Mouse (Mus musculus) forebrain, embryonic 10.5 days (tissue): ENCODE data around the gene Adgrb3. TPM values are rescaled to one million over a fixed set of nuclear protein-coding genes. Genes with fewer than 3 reads are reported as not detected.
"Not testable (repeated sequence)": the region's sequence is repeated elsewhere in the genome, so short reads cannot be mapped to it uniquely, and the experiment has no call there.

Experiments used
- DNase-seq: peaks from one replicate; pipeline ENCODE4 v3.0.0-alpha.2; 2017; ENCODE audit warnings: low spot score; ENCODE audit errors: extremely low spot score
- H3K27ac ChIP-seq: fragments of 300-500 bp; sonication (generic); 2 replicates; pipeline ENCODE4 v1.5.1; 2016; ENCODE audit warnings: mild to moderate bottlenecking
- H3K27me3 ChIP-seq: fragments of 300-500 bp; sonication (generic); 2 replicates; pipeline ENCODE4 v1.6.1; 2016; ENCODE audit warnings: mild to moderate bottlenecking; ENCODE audit not compliant: poor library complexity, severe bottlenecking
- H3K36me3 ChIP-seq: fragments of 300-500 bp; sonication (generic); replicated peaks from 2 replicates; pipeline ENCODE4 v1.6.1; 2016; ENCODE audit warnings: mild to moderate bottlenecking, moderate library complexity
- H3K4me1 ChIP-seq: fragments of 300-500 bp; sonication (generic); 2 replicates; pipeline ENCODE4 v1.6.1; 2016
- H3K4me3 ChIP-seq: fragments of 300-500 bp; sonication (generic); 2 replicates; pipeline ENCODE4 v1.5.1; 2016; ENCODE audit warnings: mild to moderate bottlenecking, moderate library complexity
- H3K9me3 ChIP-seq: fragments of 300-500 bp; sonication (generic); 2 replicates; pipeline ENCODE4 v1.6.1; 2016; ENCODE audit warnings: mild to moderate bottlenecking, moderate library complexity
- WGBS: fragments of 180-500 bp; shearing (Covaris S2); methylation state at CpG from one replicate; pipeline ENCODE4 v1.1.7; 2016; 5-methylcytosine and 5-hydroxymethylcytosine counted together
- polyA plus RNA-seq: library from polyadenylated mRNA; unstranded; fragments of >200 nt; fragmentation: Nextera tagmentation; extraction: Ambion mirVana; gene quantifications from 2 replicates; pipeline ENCODE4 v1.2.1, GENCODE M21; 2016

Gene Adgrb3
- polyA plus RNA-seq, 1 experiment from 2014 or later = 3.4 TPM

- no peaks in the 10 kb centered on the region for H3K36me3 ChIP-seq
- no peak overlapping the region for H3K4me3 ChIP-seq
- no peaks in the 10 kb centered on the region for H3K4me1 ChIP-seq
- no peaks in the 10 kb centered on the region for H3K27me3 ChIP-seq
- H3K27ac ChIP-seq = no peak overlapping the region
- 93% methylated on average over 6 of the region's 6 CpGs for WGBS
- DNase-seq = no peak
- no peaks in the 10 kb centered on the region for H3K9me3 ChIP-seq
These were observed 130.7 kb downstream of the Adgrb3 start for GRCm38 (mm10) chr1:25698702-25699250.

DNA sequence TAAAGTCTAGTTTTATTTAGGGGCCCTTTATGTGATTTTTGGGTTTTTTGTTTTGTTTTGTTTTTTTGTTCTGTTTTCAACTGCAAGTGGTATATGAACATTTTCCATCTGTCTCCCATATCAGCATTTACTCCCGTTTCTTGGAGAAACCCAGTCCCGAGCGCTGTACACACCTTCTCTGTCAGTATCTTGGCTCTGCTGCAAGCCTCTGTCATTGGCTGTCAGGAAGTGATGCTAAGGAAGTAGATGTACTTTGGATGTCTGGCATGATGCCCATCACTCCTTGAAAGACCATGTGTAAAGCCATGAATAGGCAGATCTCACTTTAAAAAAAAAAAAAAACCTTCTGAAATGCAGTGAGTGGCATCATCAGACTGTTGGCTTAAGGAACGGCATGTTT is 132.3 kb downstream of the Adgrb3 start:
- no peak for DNase-seq
- Histone ChIP-seq H3K4me1 (no peaks in the 10 kb centered on the region), H3K36me3 (no peaks in the 10 kb centered on the region), H3K27ac (no peak overlapping the region), H3K4me3 (no peak overlapping the region), H3K27me3 (no peaks in the 10 kb centered on the region), H3K9me3 (no peaks in the 10 kb centered on the region)
- WGBS = 97% methylated on average over 4 of the region's 4 CpGs

DNA sequence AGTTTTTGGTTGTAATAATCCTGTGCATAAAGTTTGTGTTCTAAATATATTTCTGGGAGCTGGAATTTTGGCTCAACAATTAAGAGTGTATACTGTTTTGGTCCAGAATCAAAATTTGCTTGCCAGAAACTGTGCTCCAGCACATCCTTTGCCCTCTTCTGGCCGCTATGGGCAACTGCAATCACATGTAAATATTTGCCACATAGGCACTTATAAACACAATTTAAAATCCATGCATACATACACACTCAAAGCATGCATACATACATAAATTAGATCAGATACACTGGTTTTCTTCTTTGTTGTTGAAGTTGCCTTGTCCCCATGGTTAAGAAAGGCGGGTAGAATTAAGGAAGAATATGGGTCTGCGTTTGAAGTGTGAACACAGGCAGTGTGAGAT is 132.7 kb downstream of the Adgrb3 start:
- no peaks in the 10 kb centered on the region for H3K27me3 ChIP-seq
- no peaks in the 10 kb centered on the region for H3K4me1 ChIP-seq
- DNase-seq = no peak
- H3K36me3 ChIP-seq = no peaks in the 10 kb centered on the region
- no peak overlapping the region for H3K27ac ChIP-seq
- H3K9me3 ChIP-seq = no peaks in the 10 kb centered on the region
- 62% methylated on average over 3 of the region's 3 CpGs for WGBS
- H3K4me3 ChIP-seq = no peak overlapping the region

- 87% methylated on average over 3 of the region's 3 CpGs for WGBS
- no peak for DNase-seq
- H3K27ac ChIP-seq = no peak overlapping the region
- no peaks in the 10 kb centered on the region for H3K36me3 ChIP-seq
- no peaks in the 10 kb centered on the region for H3K27me3 ChIP-seq
- no peak overlapping the region for H3K4me3 ChIP-seq
- no peaks in the 10 kb centered on the region for H3K9me3 ChIP-seq
- no peaks in the 10 kb centered on the region for H3K4me1 ChIP-seq
These were observed 147.4 kb downstream of the Adgrb3 start for GRCm38 (mm10) chr1:25682118-25682517.

- DNase-seq = no peak
- Histone ChIP-seq H3K4me3 (no peak overlapping the region), H3K9me3 (no peaks in the 10 kb centered on the region), H3K27me3 (no peaks in the 10 kb centered on the region), H3K27ac (no peak overlapping the region), H3K36me3 (no peaks in the 10 kb centered on the region), H3K4me1 (no peaks in the 10 kb centered on the region)
- WGBS = 65% methylated on average over 2 of the region's 2 CpGs
These were observed 149.9 kb downstream of the Adgrb3 start for GRCm38 (mm10) chr1:25679656-25680055.

- WGBS = 98% methylated on average over 1 of the region's 1 CpGs
- Histone ChIP-seq H3K27ac (no peak overlapping the region), H3K4me1 (no peaks in the 10 kb centered on the region), H3K27me3 (no peaks in the 10 kb centered on the region), H3K36me3 (no peaks in the 10 kb centered on the region), H3K9me3 (no peaks in the 10 kb centered on the region), H3K4me3 (no peak overlapping the region)
- DNase-seq = no peak
These were observed 176.8 kb downstream of the Adgrb3 start for GRCm38 (mm10) chr1:25652717-25653116.

DNA sequence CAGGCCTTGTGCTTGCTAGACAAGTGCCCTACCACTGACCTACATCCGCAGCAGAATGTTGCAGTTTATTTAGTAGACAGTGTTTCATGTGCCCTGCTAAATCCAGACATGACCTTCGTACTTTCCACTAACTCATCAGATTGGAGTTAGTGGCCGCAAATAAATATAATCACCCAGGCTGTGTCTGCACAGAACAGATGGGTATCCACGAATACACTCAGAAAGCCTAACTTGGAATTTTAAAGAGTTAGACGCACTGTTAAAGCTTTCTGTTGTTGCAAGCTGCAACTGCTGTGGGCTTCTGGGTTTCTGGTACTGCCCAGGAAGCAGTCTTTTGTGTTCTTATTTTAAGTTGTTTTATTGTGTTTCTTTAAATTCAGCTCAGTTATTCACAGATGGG is 185.3 kb downstream of the Adgrb3 start:
- no peaks in the 10 kb centered on the region for H3K36me3 ChIP-seq
- no peak overlapping the region for H3K4me3 ChIP-seq
- WGBS = 91% methylated on average over 5 of the region's 5 CpGs
- no peaks in the 10 kb centered on the region for H3K4me1 ChIP-seq
- no peaks in the 10 kb centered on the region for H3K9me3 ChIP-seq
- no peaks in the 10 kb centered on the region for H3K27me3 ChIP-seq
- no peak overlapping the region for H3K27ac ChIP-seq
- no peak for DNase-seq

GRCm38 (mm10) chr1:25621458-25621857 is 208.0 kb downstream of the Adgrb3 start:
- H3K27me3 ChIP-seq = no peaks in the 10 kb centered on the region
- no peak for DNase-seq
- H3K4me3 ChIP-seq = no peak overlapping the region
- no peak overlapping the region for H3K27ac ChIP-seq
- H3K4me1 ChIP-seq = no peaks in the 10 kb centered on the region
- no peaks in the 10 kb centered on the region for H3K36me3 ChIP-seq
- 69% methylated on average over 4 of the region's 4 CpGs for WGBS
- H3K9me3 ChIP-seq = no peaks in the 10 kb centered on the region

GRCm38 (mm10) chr1:25616954-25617353 is 212.6 kb downstream of the Adgrb3 start:
- H3K27me3 ChIP-seq = no peaks in the 10 kb centered on the region
- DNase-seq = no peak
- no peaks in the 10 kb centered on the region for H3K9me3 ChIP-seq
- no peak overlapping the region for H3K27ac ChIP-seq
- H3K4me1 ChIP-seq = no peaks in the 10 kb centered on the region
- H3K36me3 ChIP-seq = no peaks in the 10 kb centered on the region
- H3K4me3 ChIP-seq = no peak overlapping the region

- not testable (repeated sequence) for H3K27ac ChIP-seq, DNase-seq, H3K4me1 ChIP-seq, H3K27me3 ChIP-seq, H3K9me3 ChIP-seq, H3K4me3 ChIP-seq, H3K36me3 ChIP-seq
These were observed 218.7 kb downstream of the Adgrb3 start for GRCm38 (mm10) chr1:25610776-25611175.

- no peaks in the 10 kb centered on the region for H3K36me3 ChIP-seq
- H3K27me3 ChIP-seq = no peaks in the 10 kb centered on the region
- no peak overlapping the region for H3K27ac ChIP-seq
- DNase-seq = no peak
- H3K9me3 ChIP-seq = no peaks in the 10 kb centered on the region
- WGBS = 90% methylated on average over 5 of the region's 5 CpGs
- H3K4me3 ChIP-seq = no peak overlapping the region
- no peaks in the 10 kb centered on the region for H3K4me1 ChIP-seq
These were observed 230.6 kb downstream of the Adgrb3 start for GRCm38 (mm10) chr1:25598941-25599340.

DNA sequence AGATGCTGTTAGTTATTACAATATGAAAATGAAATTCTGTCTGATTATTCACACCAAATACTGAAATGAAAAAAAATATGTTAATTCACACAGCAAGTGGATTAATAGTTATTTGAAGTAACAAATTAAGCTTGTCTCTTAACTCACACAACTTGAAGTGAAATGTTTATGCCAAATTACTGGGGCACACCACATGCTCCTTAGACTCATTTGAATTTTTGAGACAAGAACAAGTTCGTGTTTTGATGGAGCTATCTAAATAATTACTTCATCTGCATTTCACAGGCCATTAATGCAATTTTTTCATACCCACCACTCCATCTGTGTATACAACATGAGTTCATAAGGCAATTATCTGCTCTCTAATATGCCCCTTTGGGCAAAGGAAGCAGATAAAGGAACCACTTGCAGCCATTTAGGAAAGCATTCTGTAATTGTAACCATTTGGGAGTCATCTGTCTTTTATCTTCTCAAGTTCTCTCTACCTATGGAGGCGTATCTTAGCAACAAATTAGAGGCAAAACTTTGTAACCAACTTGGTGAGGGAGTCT is 240.9 kb downstream of the Adgrb3 start:
- Histone ChIP-seq H3K27ac (no peak overlapping the region), H3K4me3 (no peak overlapping the region), H3K27me3 (no peaks in the 10 kb centered on the region), H3K9me3 (no peaks in the 10 kb centered on the region), H3K36me3 (no peaks in the 10 kb centered on the region), H3K4me1 (no peaks in the 10 kb centered on the region)
- WGBS = 77% methylated on average over 2 of the region's 2 CpGs
- DNase-seq = no peak

DNA sequence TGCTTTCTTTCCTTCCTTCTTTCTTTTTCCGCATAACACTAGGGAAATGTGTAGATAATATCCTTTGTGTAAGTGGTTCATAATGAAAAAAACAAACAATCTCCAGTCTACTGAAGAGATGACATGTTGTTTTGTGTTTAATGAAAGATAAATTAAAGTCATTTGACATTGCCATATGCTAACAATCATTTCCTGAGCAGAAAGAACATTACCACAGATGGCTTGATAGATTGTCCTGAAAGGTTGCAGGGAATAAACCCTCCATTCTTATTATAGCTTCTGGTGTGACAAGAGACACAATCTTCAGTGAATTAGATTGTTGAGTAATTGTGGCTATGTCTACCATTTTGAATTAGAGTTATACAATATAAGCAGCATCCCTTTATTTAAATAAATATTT is 247.8 kb downstream of the Adgrb3 start:
- no peak for DNase-seq
- no peaks in the 10 kb centered on the region for H3K9me3 ChIP-seq
- H3K27me3 ChIP-seq = no peaks in the 10 kb centered on the region
- H3K4me3 ChIP-seq = no peak overlapping the region
- no peaks in the 10 kb centered on the region for H3K36me3 ChIP-seq
- no peak overlapping the region for H3K27ac ChIP-seq
- no peaks in the 10 kb centered on the region for H3K4me1 ChIP-seq
- WGBS = 74% methylated on average over 1 of the region's 1 CpGs

DNA sequence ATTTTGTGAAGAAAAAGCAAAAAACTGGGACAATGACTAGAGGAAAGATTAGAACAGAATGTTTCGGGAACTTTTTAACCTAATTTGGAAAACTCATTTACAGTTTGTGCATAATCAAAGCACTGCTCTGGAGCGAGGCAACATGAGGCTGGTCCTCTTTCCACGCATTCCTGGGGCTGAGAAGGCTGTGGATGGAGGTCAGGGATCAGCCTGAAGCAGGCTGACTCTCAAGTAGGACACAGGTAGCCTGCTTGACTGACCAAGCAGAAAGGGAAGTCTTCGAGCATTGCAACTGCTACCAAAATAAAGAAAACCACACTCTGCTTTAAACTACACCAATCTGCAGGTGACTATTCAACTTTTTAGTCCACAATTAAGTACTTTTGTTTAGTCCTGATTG is 251.7 kb downstream of the Adgrb3 start:
- WGBS = 75% methylated on average over 4 of the region's 4 CpGs
- Histone ChIP-seq H3K4me3 (no peak overlapping the region), H3K27ac (no peak overlapping the region)

More for the DNA sequence above, 251.7 kb downstream of the Adgrb3 start:
- DNase-seq = no peak
- Histone ChIP-seq H3K27me3 (no peaks in the 10 kb centered on the region), H3K36me3 (no peaks in the 10 kb centered on the region), H3K9me3 (no peaks in the 10 kb centered on the region), H3K4me1 (no peaks in the 10 kb centered on the region)
